Mouse (Mus musculus) midbrain, embryonic 12.5 days (tissue): ENCODE data around the gene Traf3ip2. TPM values are rescaled to one million over a fixed set of nuclear protein-coding genes. Genes with fewer than 3 reads are reported as not detected.
A peak's percentile ranks its signal among the peaks of the same experiment; 100 is the strongest.

Experiments
- ATAC-seq: fragments of 200-750 bp; cut with Nextera tagmentation; 2 replicates; pipeline ENCODE4 v1.8.0; 2017; ENCODE audit warnings: low read depth, moderate TSS enrichment, moderate library complexity; ENCODE audit not compliant: low FRiP score
- H3K27ac ChIP-seq: fragments of 300-500 bp; sonication (generic); replicated peaks from 2 replicates; pipeline ENCODE4 v1.5.1; 2016; ENCODE audit warnings: mild to moderate bottlenecking
- H3K27me3 ChIP-seq: fragments of 300-500 bp; sonication (generic); 2 replicates; pipeline ENCODE4 v1.6.1; 2016; ENCODE audit warnings: mild to moderate bottlenecking
- H3K36me3 ChIP-seq: fragments of 300-500 bp; sonication (generic); 2 replicates; pipeline ENCODE4 v1.6.1; 2016
- H3K4me1 ChIP-seq: fragments of 300-500 bp; sonication (generic); 2 replicates; pipeline ENCODE4 v1.6.1; 2016
- H3K4me2 ChIP-seq: fragments of 300-500 bp; sonication (generic); replicated peaks from 2 replicates; pipeline ENCODE4 v1.6.1; 2016; ENCODE audit warnings: mild to moderate bottlenecking, moderate library complexity
- H3K4me3 ChIP-seq: fragments of 300-500 bp; sonication (generic); 2 replicates; pipeline ENCODE4 v1.5.1; 2016; ENCODE audit warnings: mild to moderate bottlenecking
- H3K9ac ChIP-seq: fragments of 300-500 bp; sonication (generic); replicated peaks from 2 replicates; pipeline ENCODE4 v1.6.1; 2016; ENCODE audit warnings: mild to moderate bottlenecking, moderate library complexity
- H3K9me3 ChIP-seq: fragments of 300-500 bp; sonication (generic); 2 replicates; pipeline ENCODE4 v1.6.1; 2016; ENCODE audit warnings: mild to moderate bottlenecking
- WGBS: fragments of 180-500 bp; shearing (Covaris S2); methylation state at CpG from one replicate; pipeline ENCODE4 v1.1.7; 2016; 5-methylcytosine and 5-hydroxymethylcytosine counted together
- polyA plus RNA-seq: library from polyadenylated mRNA; unstranded; fragments of >200 nt; fragmentation: Nextera tagmentation; extraction: Ambion mirVana; gene quantifications from 2 replicates; pipeline ENCODE4 v1.2.1, GENCODE M21; 2016

The Traf3ip2 gene
- polyA plus RNA-seq, 1 experiment from 2014 or later = 6.1 TPM

- no peaks in the 10 kb centered on the region for H3K27me3 ChIP-seq
- H3K9ac ChIP-seq = no peak overlapping the region
- WGBS = 63% methylated on average over 12 of the region's 12 CpGs
- ATAC-seq = no peak
- peaks cover 11% of the 10 kb centered on the region for H3K36me3 ChIP-seq
- no peaks in the 10 kb centered on the region for H3K9me3 ChIP-seq
- no peak overlapping the region for H3K4me2 ChIP-seq
- H3K4me1 ChIP-seq = peaks cover 25% of the 10 kb centered on the region
- H3K4me3 ChIP-seq = no peak overlapping the region
- H3K27ac ChIP-seq = no peak overlapping the region
Observed at GRCm38 (mm10) chr10:39624837-39625625, 12.3 kb downstream of the Traf3ip2 start.

- peaks cover 11% of the 10 kb centered on the region for H3K36me3 ChIP-seq
- H3K9ac ChIP-seq = no peak overlapping the region
- no peaks in the 10 kb centered on the region for H3K9me3 ChIP-seq
- H3K4me2 ChIP-seq = no peak overlapping the region
- no peak overlapping the region for H3K27ac ChIP-seq
- 87% methylated on average over 11 of the region's 11 CpGs for WGBS
- ATAC-seq = no peak
- no peaks in the 10 kb centered on the region for H3K27me3 ChIP-seq
- peaks cover 29% of the 10 kb centered on the region for H3K4me1 ChIP-seq
- no peak overlapping the region for H3K4me3 ChIP-seq
Observed at GRCm38 (mm10) chr10:39625626-39626260, 13.0 kb downstream of the Traf3ip2 start.

- WGBS = 89% methylated on average over 12 of the region's 12 CpGs
- Histone ChIP-seq H3K36me3 (peaks cover 10% of the 10 kb centered on the region), H3K9me3 (no peaks in the 10 kb centered on the region), H3K9ac (no peak overlapping the region), H3K4me3 (no peak overlapping the region), H3K4me1 (peaks cover 35% of the 10 kb centered on the region), H3K27ac (no peak overlapping the region), H3K27me3 (no peaks in the 10 kb centered on the region), H3K4me2 (no peak overlapping the region)
- ATAC-seq = no peak
Observed at GRCm38 (mm10) chr10:39626376-39626775, 13.6 kb downstream of the Traf3ip2 start.

- Histone ChIP-seq H3K9me3 (no peaks in the 10 kb centered on the region), H3K9ac (no peak overlapping the region), H3K27me3 (no peaks in the 10 kb centered on the region), H3K27ac (no peak overlapping the region), H3K4me3 (no peak overlapping the region), H3K4me1 (peaks cover 42% of the 10 kb centered on the region), H3K4me2 (no peak overlapping the region), H3K36me3 (no peaks in the 10 kb centered on the region)
- no peak for ATAC-seq
- 34% methylated on average over 10 of the region's 10 CpGs for WGBS
Observed at GRCm38 (mm10) chr10:39628799-39629517, 16.2 kb downstream of the Traf3ip2 start.

GRCm38 (mm10) chr10:39629746-39630552 is 17.2 kb downstream of the Traf3ip2 start:
- Histone ChIP-seq H3K27me3 (no peaks in the 10 kb centered on the region), H3K9ac (no peak overlapping the region), H3K9me3 (no peaks in the 10 kb centered on the region), H3K4me3 (no peak overlapping the region), H3K4me1 (peaks cover 33% of the 10 kb centered on the region), H3K4me2 (no peak overlapping the region), H3K36me3 (no peaks in the 10 kb centered on the region), H3K27ac (peak overlapping the region; percentile 52)
- no peak for ATAC-seq
- 72% methylated on average over 18 of the region's 18 CpGs for WGBS

- no peaks in the 10 kb centered on the region for H3K9me3 ChIP-seq
- peak overlapping the region; percentile 52 for H3K27ac ChIP-seq
- H3K36me3 ChIP-seq = no peaks in the 10 kb centered on the region
- ATAC-seq = no peak
- H3K4me2 ChIP-seq = no peak overlapping the region
- H3K27me3 ChIP-seq = no peaks in the 10 kb centered on the region
- peaks cover 29% of the 10 kb centered on the region for H3K4me1 ChIP-seq
- H3K4me3 ChIP-seq = no peak overlapping the region
- WGBS = 40% methylated on average over 6 of the region's 6 CpGs
- no peak overlapping the region for H3K9ac ChIP-seq
Observed at GRCm38 (mm10) chr10:39630811-39631210, 18.1 kb downstream of the Traf3ip2 start.

GRCm38 (mm10) chr10:39631627-39632026 is 18.9 kb downstream of the Traf3ip2 start:
- no peak for ATAC-seq
- Histone ChIP-seq H3K4me3 (no peak overlapping the region), H3K27me3 (no peaks in the 10 kb centered on the region), H3K9me3 (no peaks in the 10 kb centered on the region), H3K27ac (no peak overlapping the region; the same call in 1 of the 2 replicates), H3K9ac (no peak overlapping the region), H3K36me3 (no peaks in the 10 kb centered on the region), H3K4me1 (peaks cover 29% of the 10 kb centered on the region), H3K4me2 (no peak overlapping the region)
- 77% methylated on average over 14 of the region's 14 CpGs for WGBS

- Histone ChIP-seq H3K27ac (no peak overlapping the region), H3K4me2 (no peak overlapping the region), H3K9me3 (no peaks in the 10 kb centered on the region), H3K4me1 (peaks cover 31% of the 10 kb centered on the region), H3K9ac (no peak overlapping the region), H3K27me3 (no peaks in the 10 kb centered on the region), H3K36me3 (0 out of 2 replicates have a peak, but pooled peaks cover 6% of the 10 kb centered on the region), H3K4me3 (no peak overlapping the region)
- no peak for ATAC-seq
- WGBS = 80% methylated on average over 6 of the region's 6 CpGs
Observed at GRCm38 (mm10) chr10:39633379-39633778, 20.6 kb downstream of the Traf3ip2 start.

GRCm38 (mm10) chr10:39634423-39635101 is 21.8 kb downstream of the Traf3ip2 start:
- no peak overlapping the region for H3K9ac ChIP-seq
- peaks cover 9% of the 10 kb centered on the region; the same call in 1 of the 2 replicates for H3K36me3 ChIP-seq
- H3K4me2 ChIP-seq = no peak overlapping the region
- no peak overlapping the region for H3K4me3 ChIP-seq
- ATAC-seq = no peak
- H3K4me1 ChIP-seq = peaks cover 34% of the 10 kb centered on the region
- H3K27me3 ChIP-seq = no peaks in the 10 kb centered on the region
- no peaks in the 10 kb centered on the region for H3K9me3 ChIP-seq
- 88% methylated on average over 13 of the region's 13 CpGs for WGBS
- no peak overlapping the region for H3K27ac ChIP-seq

GRCm38 (mm10) chr10:39638862-39639261 is 26.1 kb downstream of the Traf3ip2 start:
- no peaks in the 10 kb centered on the region for H3K27me3 ChIP-seq
- no peak overlapping the region for H3K4me2 ChIP-seq
- H3K9ac ChIP-seq = no peak overlapping the region
- H3K4me3 ChIP-seq = no peak overlapping the region
- H3K4me1 ChIP-seq = peaks cover 23% of the 10 kb centered on the region
- no peak overlapping the region for H3K27ac ChIP-seq
- H3K9me3 ChIP-seq = no peaks in the 10 kb centered on the region
- no peak for ATAC-seq
- 48% methylated on average over 3 of the region's 3 CpGs for WGBS
- peaks cover 9% of the 10 kb centered on the region; the same call in 1 of the 2 replicates for H3K36me3 ChIP-seq

GRCm38 (mm10) chr10:39639783-39640182 is 27.0 kb downstream of the Traf3ip2 start:
- H3K27me3 ChIP-seq = no peaks in the 10 kb centered on the region
- 90% methylated on average over 5 of the region's 5 CpGs for WGBS
- no peak overlapping the region for H3K4me2 ChIP-seq
- no peak for ATAC-seq
- H3K27ac ChIP-seq = no peak overlapping the region
- peaks cover 23% of the 10 kb centered on the region for H3K4me1 ChIP-seq
- no peaks in the 10 kb centered on the region for H3K9me3 ChIP-seq
- no peak overlapping the region for H3K9ac ChIP-seq
- no peak overlapping the region for H3K4me3 ChIP-seq
- peaks cover 9% of the 10 kb centered on the region; the same call in 1 of the 2 replicates for H3K36me3 ChIP-seq
